17 mouse cellular contexts compared by ENCODE assay signal in genomic region chr6:106915121-106915520, GRCm38 (mm10).
"Had no signal": no experiment of that assay in that cellular context is flagged by ENCODE, and none has a peak within 500 bp of the region (broad histone marks: within the 10 kb centered on the region; RNA-seq: fewer than 3 reads in every experiment).

No protein-coding gene starts in this region.

- DNase-seq: lung, adult 2 months; lung, postnatal 14 days; lung, postnatal 36 days; right cerebral cortex, postnatal 14 days; thymus, adult 2 months; thymus, postnatal 25 days; thymus, postnatal 4 days had no signal

- H3K4me2 ChIP-seq: lung, embryonic 15.5 days; midbrain, embryonic 11.5 days; midbrain, embryonic 13.5 days; midbrain, embryonic 15.5 days; neural tube, embryonic 12.5 days; stomach, embryonic 15.5 days had no signal

- H3K36me3 ChIP-seq: lung, embryonic 15.5 days; midbrain, embryonic 13.5 days; midbrain, embryonic 15.5 days; neural tube, embryonic 12.5 days; stomach, embryonic 15.5 days had no signal

- ATAC-seq: lung, postnatal 0 days; midbrain, embryonic 13.5 days; midbrain, embryonic 15.5 days had no signal

- H3K9ac ChIP-seq: lung, embryonic 15.5 days; midbrain, embryonic 13.5 days; midbrain, embryonic 15.5 days; neural tube, embryonic 12.5 days; stomach, embryonic 15.5 days had no signal

- H3K27me3 ChIP-seq: lung, embryonic 15.5 days; megakaryocyte, embryonic 14.5 days; midbrain, embryonic 13.5 days; midbrain, embryonic 15.5 days; neural tube, embryonic 12.5 days; stomach, embryonic 15.5 days had no signal

- H3K9me3 ChIP-seq: lung, embryonic 15.5 days; megakaryocyte, embryonic 14.5 days; midbrain, embryonic 13.5 days; midbrain, embryonic 15.5 days; neural tube, embryonic 12.5 days; stomach, embryonic 15.5 days had no signal

- H3K27ac ChIP-seq: lung, embryonic 15.5 days; macrophage; midbrain, embryonic 13.5 days; midbrain, embryonic 15.5 days; neural tube, embryonic 12.5 days; stomach, embryonic 15.5 days; stomach, postnatal 0 days had no signal

- H3K4me3 ChIP-seq: lung, embryonic 15.5 days; megakaryocyte, embryonic 14.5 days; midbrain, embryonic 13.5 days; midbrain, embryonic 15.5 days; neural tube, embryonic 12.5 days; stomach, embryonic 15.5 days had no signal

- H3K4me1 ChIP-seq: lung, embryonic 15.5 days; megakaryocyte, embryonic 14.5 days; midbrain, embryonic 13.5 days; midbrain, embryonic 15.5 days; neural tube, embryonic 12.5 days; stomach, embryonic 15.5 days had no signal
